Mouse (Mus musculus) MEL (cell line): ENCODE measurements around the gene Tulp1.

ENCODE experiments used
- CHD1 ChIP-seq: IDR thresholded peaks from 2 replicates; pipeline ENCODE4 v1.6.1; 2012; ENCODE audit warnings: low read depth, mild to moderate bottlenecking, inconsistent platforms, low read length, improper control_type of control experiment
- CHD2 ChIP-seq: IDR thresholded peaks from 2 replicates; pipeline ENCODE4 v1.6.1; 2011; ENCODE audit warnings: low read length, improper control_type of control experiment
- CTCF ChIP-seq, 3 experiments: IDR thresholded peaks in 2 of 3; conservative IDR thresholded peaks in 1 of 3; 2 replicates each; pipeline ENCODE4 v1.5.1; 2011 to 2012; ENCODE audit warnings: low read length in 3 of 3, low read depth in 2 of 3, mild to moderate bottlenecking in 2 of 3, improper control_type of control experiment in 1 of 3, inconsistent platforms in 1 of 3, mixed read lengths in 1 of 3, moderate library complexity in 1 of 3; ENCODE audit not compliant: control insufficient read depth in 1 of 3, insufficient read depth in 1 of 3, poor library complexity in 1 of 3, severe bottlenecking in 1 of 3
- EP300 ChIP-seq, 2 experiments: IDR thresholded peaks; 2 replicates each; pipeline ENCODE4 v1.6.1; 2011; ENCODE audit warnings: improper control_type of control experiment in 2 of 2, low read length in 2 of 2, low read depth in 1 of 2, mild to moderate bottlenecking in 1 of 2
- POLR2A ChIP-seq, 2 experiments: IDR thresholded peaks; 2 replicates each; pipeline ENCODE4 v1.6.1; 2011 to 2012; ENCODE audit warnings: low read length in 2 of 2, mild to moderate bottlenecking in 2 of 2, control low read depth in 1 of 2, improper control_type of control experiment in 1 of 2, low read depth in 1 of 2, moderate library complexity in 1 of 2; ENCODE audit not compliant: control insufficient read depth in 1 of 2, insufficient read depth in 1 of 2, poor library complexity in 1 of 2
- USF1 ChIP-seq: IDR thresholded peaks from 2 replicates; pipeline ENCODE4 v1.6.1; 2014; ENCODE audit warnings: low read depth, mild to moderate bottlenecking, inconsistent platforms, low read length, improper control_type of control experiment, moderate library complexity

- TF ChIP-seq EP300 (IDR thresholded peaks at IDR 0.05; ENCODE audit: low read depth in 1 of 2, low read length in 2 of 2): no peak
- no peak for TF ChIP-seq CHD1
- no peak for TF ChIP-seq USF1
- TF ChIP-seq CTCF (IDR thresholded peaks at IDR 0.05 in 2 of 3, conservative IDR thresholded peaks at IDR 0.05 in 1 of 3; ENCODE audit: control insufficient read depth in 1 of 3, insufficient read depth in 1 of 3, low read depth in 2 of 3, low read length in 3 of 3, poor library complexity in 1 of 3, severe bottlenecking in 1 of 3): no peak
- TF ChIP-seq POLR2A (IDR thresholded peaks at IDR 0.05; ENCODE audit: control insufficient read depth in 1 of 2, insufficient read depth in 1 of 2, low read depth in 1 of 2, low read length in 2 of 2, poor library complexity in 1 of 2): peak; percentile 52 to 79; a peak in 3 of 4 replicates
- TF ChIP-seq CHD2: peak; percentile 63
Observed at GRCm38 (mm10) chr17:28331241-28332112, 33.5 kb downstream of the Tulp1 start.
